Comparison of ENCODE assay signal across 8 mouse cellular contexts in the genomic region with DNA sequence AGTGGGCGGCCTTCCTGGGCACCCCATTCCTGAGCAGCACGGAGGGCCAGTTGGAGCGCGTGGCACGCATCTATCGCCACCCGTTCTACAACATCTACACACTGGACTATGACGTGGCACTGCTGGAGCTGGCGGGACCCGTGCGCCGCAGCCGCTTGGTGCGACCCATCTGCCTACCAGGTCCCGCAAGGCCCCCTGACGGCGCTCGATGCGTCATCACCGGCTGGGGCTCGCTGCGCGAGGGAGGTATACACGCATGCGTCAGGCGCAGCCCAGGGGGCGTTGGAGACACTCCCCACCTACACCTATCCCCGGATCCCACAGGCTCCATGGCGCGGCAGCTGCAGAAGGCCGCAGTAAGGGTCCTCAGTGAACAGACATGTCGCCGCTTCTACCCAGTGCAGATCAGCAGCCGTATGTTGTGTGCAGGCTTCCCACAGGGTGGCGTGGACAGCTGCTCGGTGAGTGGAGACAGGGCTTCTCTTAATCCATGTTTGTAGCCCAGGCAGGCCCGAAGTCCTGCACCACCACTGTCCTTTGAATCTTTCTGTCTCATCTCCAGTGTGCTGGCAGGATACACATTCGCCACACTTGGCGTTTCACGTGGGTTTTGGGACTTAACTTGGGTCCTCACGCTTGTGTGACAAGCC. TPM values are rescaled to one million over a fixed set of nuclear protein-coding genes. Genes with fewer than 3 reads are reported as not detected.
DNase-seq lines count a peak whose midpoint lies in the region; ATAC-seq and TF ChIP-seq lines count a peak whose summit lies in the region.

No protein-coding gene starts in this region.

- H3K4me2 ChIP-seq in forebrain, embryonic 16.5 days (ENCODE audit: low read length) = no peak overlapping the region
- peak overlapping the region; percentile 18 for H3K4me2 ChIP-seq in stomach, embryonic 14.5 days (replicated peaks; ENCODE audit: low read depth, low read length)
- H3K4me2 ChIP-seq in stomach, postnatal 0 days (replicated peaks; ENCODE audit: low read depth) = no peak overlapping the region
- 0 out of 2 replicates have a peak overlapping the region, but pooled peaks have one; percentile 19 for H3K4me2 ChIP-seq in stomach, embryonic 15.5 days

- H3K4me1 ChIP-seq in forebrain, embryonic 10.5 days = peaks cover 30% of the 10 kb centered on the region
- peaks cover 14% of the 10 kb centered on the region for H3K4me1 ChIP-seq in forebrain, embryonic 16.5 days (replicated peaks; ENCODE audit: control insufficient read depth, insufficient read depth, low read length)
- peaks cover 7% of the 10 kb centered on the region for H3K4me1 ChIP-seq in stomach, embryonic 14.5 days (ENCODE audit: control insufficient read depth, insufficient read depth, low read length)
- peaks cover 3% of the 10 kb centered on the region for H3K4me1 ChIP-seq in stomach, postnatal 0 days (replicated peaks; ENCODE audit: control insufficient read depth, insufficient read depth)
- H3K4me1 ChIP-seq in stomach, embryonic 15.5 days = peaks cover 19% of the 10 kb centered on the region

- 0 out of 2 replicates have a peak, but pooled peaks cover under 1% of the 10 kb centered on the region for H3K9me3 ChIP-seq in forebrain, embryonic 10.5 days
- H3K9me3 ChIP-seq in forebrain, embryonic 16.5 days (ENCODE audit: control insufficient read depth, low read length) = no peaks in the 10 kb centered on the region
- H3K9me3 ChIP-seq in stomach, embryonic 14.5 days (ENCODE audit: control insufficient read depth, low read depth, low read length) = no peaks in the 10 kb centered on the region
- no peaks in the 10 kb centered on the region for H3K9me3 ChIP-seq in stomach, postnatal 0 days (ENCODE audit: control insufficient read depth, low read length)
- H3K9me3 ChIP-seq in stomach, embryonic 15.5 days = no peaks in the 10 kb centered on the region

- H3K4me3 ChIP-seq in forebrain, embryonic 10.5 days = peak overlapping the region; percentile 27
- no peak overlapping the region for H3K4me3 ChIP-seq in forebrain, embryonic 16.5 days (replicated peaks; ENCODE audit: low read length)
- no peak overlapping the region for H3K4me3 ChIP-seq in stomach, embryonic 14.5 days (ENCODE audit: low read depth, low read length)
- no peak overlapping the region for H3K4me3 ChIP-seq in stomach, postnatal 0 days (ENCODE audit: low read depth, low read length)
- H3K4me3 ChIP-seq in stomach, embryonic 15.5 days (replicated peaks) = no peak overlapping the region

- H3K27ac ChIP-seq in forebrain, embryonic 10.5 days = no peak overlapping the region
- no peak overlapping the region for H3K27ac ChIP-seq in forebrain, embryonic 16.5 days (ENCODE audit: low read length)
- no peak overlapping the region for H3K27ac ChIP-seq in stomach, embryonic 14.5 days (ENCODE audit: low read length)
- H3K27ac ChIP-seq in stomach, postnatal 0 days (replicated peaks) = no peak overlapping the region
- no peak overlapping the region for H3K27ac ChIP-seq in stomach, embryonic 15.5 days

- peaks cover 12% of the 10 kb centered on the region for H3K27me3 ChIP-seq in forebrain, embryonic 10.5 days (ENCODE audit: poor library complexity, severe bottlenecking)
- H3K27me3 ChIP-seq in forebrain, embryonic 16.5 days (replicated peaks; ENCODE audit: control insufficient read depth, insufficient read depth, low read length) = no peaks in the 10 kb centered on the region
- H3K27me3 ChIP-seq in stomach, embryonic 14.5 days (ENCODE audit: control insufficient read depth, insufficient read depth, low read length) = no peaks in the 10 kb centered on the region
- H3K27me3 ChIP-seq in stomach, postnatal 0 days (ENCODE audit: control insufficient read depth, insufficient read depth, low read length) = no peaks in the 10 kb centered on the region
- no peaks in the 10 kb centered on the region for H3K27me3 ChIP-seq in stomach, embryonic 15.5 days (replicated peaks)

- peaks cover 44% of the 10 kb centered on the region for H3K36me3 ChIP-seq in forebrain, embryonic 10.5 days (replicated peaks)
- H3K36me3 ChIP-seq in forebrain, embryonic 16.5 days (ENCODE audit: control insufficient read depth, insufficient read depth) = 0 out of 2 replicates have a peak, but pooled peaks cover 2% of the 10 kb centered on the region
- peaks cover 11% of the 10 kb centered on the region for H3K36me3 ChIP-seq in stomach, embryonic 14.5 days (ENCODE audit: control insufficient read depth, insufficient read depth, low read length)
- H3K36me3 ChIP-seq in stomach, postnatal 0 days (ENCODE audit: control insufficient read depth, insufficient read depth, low read length) = 0 out of 2 replicates have a peak, but pooled peaks cover 5% of the 10 kb centered on the region
- H3K36me3 ChIP-seq in stomach, embryonic 15.5 days = peaks cover 17% of the 10 kb centered on the region; the same call in 1 of the 2 replicates

- no peak overlapping the region for H3K9ac ChIP-seq in forebrain, embryonic 16.5 days (replicated peaks; ENCODE audit: low read depth, low read length)
- H3K9ac ChIP-seq in stomach, embryonic 14.5 days (replicated peaks; ENCODE audit: low read depth, low read length) = no peak overlapping the region; the same call in 1 of the 2 replicates
- H3K9ac ChIP-seq in stomach, postnatal 0 days (ENCODE audit: low read length) = no peak overlapping the region
- H3K9ac ChIP-seq in stomach, embryonic 15.5 days = no peak overlapping the region

- DNase-seq in forebrain, embryonic 10.5 days (ENCODE audit: extremely low spot score, low spot score) = no peak
- DNase-seq in stomach, postnatal 0 days (ENCODE audit: low spot score) = no peak
- DNase-seq in layer of hippocampus, postnatal 25 days (ENCODE audit: extremely low spot score in 1 of 2, low spot score in 1 of 2) = peak; percentile 48 to 51
- no peak for DNase-seq in cerebellum, postnatal 36 days
- DNase-seq in gastrocnemius, postnatal 25 days = no peak

- no peak for TF ChIP-seq EP300 in stomach, postnatal 0 days (optimal IDR thresholded peaks at IDR 0.05)

- ATAC-seq in forebrain, embryonic 16.5 days = no peak
- no peak for ATAC-seq in stomach, embryonic 14.5 days (ENCODE audit: insufficient number of reproducible peaks, insufficient read depth, low FRiP score, low read depth)
- no peak for ATAC-seq in stomach, postnatal 0 days (ENCODE audit: low FRiP score, low TSS enrichment)
- ATAC-seq in stomach, embryonic 15.5 days (ENCODE audit: insufficient read depth, low FRiP score, low read depth) = no peak

- no peak for TF ChIP-seq CTCF in stomach, postnatal 0 days (IDR thresholded peaks at IDR 0.05; ENCODE audit: low read depth)

- WGBS in forebrain, embryonic 10.5 days = 31% methylated on average over 41 of the region's 41 CpGs
- 37% methylated on average over 41 of the region's 41 CpGs for WGBS in forebrain, embryonic 16.5 days
- 32% methylated on average over 41 of the region's 41 CpGs for whole genome bisulfite sequencing in stomach, embryonic 14.5 days
- 34% methylated on average over 41 of the region's 41 CpGs for WGBS in stomach, postnatal 0 days
- whole genome bisulfite sequencing in stomach, embryonic 15.5 days = 40% methylated on average over 41 of the region's 41 CpGs

RNA-seq across cellular contexts. Expression of gene Timm13, which starts 2.8 kb away (rescaled TPM):
- polyA plus RNA-seq in forebrain, embryonic 10.5 days (2016; fragmentation: Nextera tagmentation; extraction: Ambion mirVana) = 395 and 401 TPM in 2 replicates
- 298 and 299 TPM in 2 replicates for polyA plus RNA-seq in forebrain, embryonic 16.5 days (2015; fragmentation: Nextera tagmentation; extraction: Ambion mirVana)
- 340 and 345 TPM in 2 replicates for polyA plus RNA-seq in stomach, embryonic 14.5 days (2014; fragmentation: Nextera tagmentation; extraction: Ambion mirVana)
- 292 and 304 TPM in 2 replicates for polyA plus RNA-seq in stomach, postnatal 0 days (2015; fragmentation: Nextera tagmentation; extraction: Ambion mirVana)
- 100 to 1,000 TPM; 145 to 167 TPM for total RNA-seq in layer of hippocampus, postnatal 25 days (2021)
- polyA plus RNA-seq in stomach, embryonic 15.5 days (2015; fragmentation: Nextera tagmentation; extraction: Ambion mirVana) = 317 and 334 TPM in 2 replicates
- 100 to 1,000 TPM; 114 to 125 TPM for total RNA-seq in gastrocnemius, postnatal 25 days (2021)

RNA-seq across cellular contexts. Expression of gene Lmnb2, which starts 20.1 kb away (rescaled TPM):
- 85.6 and 89.5 TPM in 2 replicates for polyA plus RNA-seq in forebrain, embryonic 10.5 days (2016; fragmentation: Nextera tagmentation; extraction: Ambion mirVana)
- polyA plus RNA-seq in forebrain, embryonic 16.5 days (2015; fragmentation: Nextera tagmentation; extraction: Ambion mirVana) = 53.2 and 59.8 TPM in 2 replicates
- polyA plus RNA-seq in stomach, embryonic 14.5 days (2014; fragmentation: Nextera tagmentation; extraction: Ambion mirVana) = 12.1 and 14.6 TPM in 2 replicates
- 12.0 and 12.4 TPM in 2 replicates for polyA plus RNA-seq in stomach, postnatal 0 days (2015; fragmentation: Nextera tagmentation; extraction: Ambion mirVana)
- 10 to 100 TPM; 17.5 to 19.6 TPM for total RNA-seq in layer of hippocampus, postnatal 25 days (2021)
- polyA plus RNA-seq in stomach, embryonic 15.5 days (2015; fragmentation: Nextera tagmentation; extraction: Ambion mirVana) = 38.1 and 46.1 TPM in 2 replicates
- 1 to 10 TPM; 3.7 to 5.1 TPM for total RNA-seq in gastrocnemius, postnatal 25 days (2021)

RNA-seq across cellular contexts. Expression of gene Tmprss9, which starts 26.3 kb away (rescaled TPM):
- 0.05 TPM in 1 of 2 replicates, not detected in the other for polyA plus RNA-seq in forebrain, embryonic 10.5 days (2016; fragmentation: Nextera tagmentation; extraction: Ambion mirVana)
- 0.24 and 0.25 TPM in 2 replicates for polyA plus RNA-seq in forebrain, embryonic 16.5 days (2015; fragmentation: Nextera tagmentation; extraction: Ambion mirVana)
- 0.07 TPM in 1 of 2 replicates, not detected in the other for polyA plus RNA-seq in stomach, embryonic 14.5 days (2014; fragmentation: Nextera tagmentation; extraction: Ambion mirVana)
- polyA plus RNA-seq in stomach, postnatal 0 days (2015; fragmentation: Nextera tagmentation; extraction: Ambion mirVana) = 2.0 and 2.2 TPM in 2 replicates
- under 1 TPM; 0.40 to 0.62 TPM for total RNA-seq in layer of hippocampus, postnatal 25 days (2021)
- 0.06 TPM in 1 of 2 replicates, not detected in the other for polyA plus RNA-seq in stomach, embryonic 15.5 days (2015; fragmentation: Nextera tagmentation; extraction: Ambion mirVana)
- not detected for total RNA-seq in gastrocnemius, postnatal 25 days (2021)

RNA-seq across cellular contexts. Expression of gene Gadd45b, which starts 31.9 kb away (rescaled TPM):
- polyA plus RNA-seq in forebrain, embryonic 10.5 days (2016; fragmentation: Nextera tagmentation; extraction: Ambion mirVana) = 5.9 and 6.3 TPM in 2 replicates
- polyA plus RNA-seq in forebrain, embryonic 16.5 days (2015; fragmentation: Nextera tagmentation; extraction: Ambion mirVana) = 5.8 and 7.0 TPM in 2 replicates
- 16.1 and 20.7 TPM in 2 replicates for polyA plus RNA-seq in stomach, embryonic 14.5 days (2014; fragmentation: Nextera tagmentation; extraction: Ambion mirVana)
- 59.5 and 62.2 TPM in 2 replicates for polyA plus RNA-seq in stomach, postnatal 0 days (2015; fragmentation: Nextera tagmentation; extraction: Ambion mirVana)
- total RNA-seq in layer of hippocampus, postnatal 25 days (2021) = 10 to 100 TPM; 15.0 to 16.7 TPM
- polyA plus RNA-seq in stomach, embryonic 15.5 days (2015; fragmentation: Nextera tagmentation; extraction: Ambion mirVana) = 33.6 TPM in 2 replicates
- total RNA-seq in gastrocnemius, postnatal 25 days (2021) = 10 to 100 TPM; 12.7 to 30.0 TPM

RNA-seq across cellular contexts. Expression of gene Sppl2b, which starts 42.9 kb away (rescaled TPM):
- 43.9 and 44.9 TPM in 2 replicates for polyA plus RNA-seq in forebrain, embryonic 10.5 days (2016; fragmentation: Nextera tagmentation; extraction: Ambion mirVana)
- 64.9 and 78.6 TPM in 2 replicates for polyA plus RNA-seq in forebrain, embryonic 16.5 days (2015; fragmentation: Nextera tagmentation; extraction: Ambion mirVana)
- polyA plus RNA-seq in stomach, embryonic 14.5 days (2014; fragmentation: Nextera tagmentation; extraction: Ambion mirVana) = 31.9 and 33.0 TPM in 2 replicates
- polyA plus RNA-seq in stomach, postnatal 0 days (2015; fragmentation: Nextera tagmentation; extraction: Ambion mirVana) = 17.7 and 23.0 TPM in 2 replicates
- total RNA-seq in layer of hippocampus, postnatal 25 days (2021) = 10 to 100 TPM; 61.5 to 65.7 TPM
- polyA plus RNA-seq in stomach, embryonic 15.5 days (2015; fragmentation: Nextera tagmentation; extraction: Ambion mirVana) = 37.1 and 41.9 TPM in 2 replicates
- total RNA-seq in gastrocnemius, postnatal 25 days (2021) = 10 to 100 TPM; 21.7 to 23.6 TPM

Comparison
In these comparisons a context has a peak if more than half of its experiments do, and no peak if none do; other contexts are left out.
1. H3K4me2 ChIP-seq: peak in stomach, embryonic 14.5 days (single experiment) and stomach, embryonic 15.5 days (single experiment); none in forebrain, embryonic 16.5 days (single experiment) and stomach, postnatal 0 days (single experiment).
2. DNase-seq: peak in layer of hippocampus, postnatal 25 days (2 of 2); none in forebrain, embryonic 10.5 days (single experiment), stomach, postnatal 0 days (single experiment), cerebellum, postnatal 36 days (0 of 2) and gastrocnemius, postnatal 25 days (single experiment).